Mouse (Mus musculus) E14TG2a.4 (cell line): ENCODE measurements around the gene Cib4.

Experiments
- CTCF ChIP-seq: conservative IDR thresholded peaks from 2 replicates; pipeline ENCODE4 v1.5.1; 2014; ENCODE audit warnings: low read length
- NANOG ChIP-seq: IDR thresholded peaks from 2 replicates; pipeline ENCODE4 v1.6.1; 2014; ENCODE audit warnings: borderline replicate concordance, low read length, mixed read lengths
- POU5F1 ChIP-seq: IDR thresholded peaks from 2 replicates; pipeline ENCODE4 v1.6.1; 2014; ENCODE audit warnings: low read length, borderline replicate concordance

DNA sequence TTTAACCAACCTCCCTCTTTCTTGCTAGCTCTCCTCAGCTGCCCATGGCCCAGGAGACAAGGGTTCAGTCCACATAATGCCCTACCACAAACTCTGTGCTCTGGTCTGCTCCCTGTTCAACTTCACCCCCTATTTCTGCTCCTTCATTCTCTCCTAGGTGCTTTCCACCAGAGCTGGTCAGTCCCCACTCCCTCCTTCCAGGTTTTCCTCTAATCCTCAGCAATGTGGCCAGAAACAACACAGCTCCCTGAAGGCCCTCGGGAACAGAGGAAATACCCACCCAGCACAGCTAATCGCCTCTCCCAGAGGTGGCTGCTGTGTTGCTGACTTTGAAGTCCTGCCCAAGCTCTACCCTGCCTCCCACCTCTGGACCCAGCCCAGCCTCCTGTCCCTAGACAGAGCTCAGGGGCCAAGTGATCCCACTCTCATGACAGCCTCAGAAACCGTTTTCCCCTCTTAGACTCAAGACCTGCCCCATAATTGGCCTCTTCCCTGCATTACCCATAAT, 14.4 kb upstream of the Cib4 start:
- TF ChIP-seq CTCF (no peak), POU5F1 (no peak), NANOG (no peak)
